Mouse (Mus musculus) erythroid progenitor cell, adult 5-6 weeks (primary cell): ENCODE data around the gene 1700030J22Rik. TPM values are rescaled to one million over a fixed set of nuclear protein-coding genes. Genes with fewer than 3 reads are reported as not detected.

Experiments used
- ATAC-seq: replicated peaks from 2 replicates; pipeline ENCODE4 v1.8.0; 2016; ENCODE audit warnings: moderate number of reproducible peaks, mild to moderate bottlenecking, moderate TSS enrichment, inconsistent platforms; ENCODE audit not compliant: poor library complexity, low FRiP score, severe bottlenecking
- total RNA-seq, 2 experiments: library from RNA; stranded (forward) in 1 of 2; stranded (reverse) in 1 of 2; fragments of 150-400 nt in 1 of 2; fragments of 186-747, 209-891 nt in 1 of 2; gene quantifications; 2 replicates each; pipeline versions ENCODE4 v1.2.3 to v1.2.4; 2015 to 2017; ENCODE audit warnings: low replicate concordance in 2 of 2

Gene 1700030J22Rik
- total RNA-seq, 2 experiments from 2014 or later, result not detected

DNA sequence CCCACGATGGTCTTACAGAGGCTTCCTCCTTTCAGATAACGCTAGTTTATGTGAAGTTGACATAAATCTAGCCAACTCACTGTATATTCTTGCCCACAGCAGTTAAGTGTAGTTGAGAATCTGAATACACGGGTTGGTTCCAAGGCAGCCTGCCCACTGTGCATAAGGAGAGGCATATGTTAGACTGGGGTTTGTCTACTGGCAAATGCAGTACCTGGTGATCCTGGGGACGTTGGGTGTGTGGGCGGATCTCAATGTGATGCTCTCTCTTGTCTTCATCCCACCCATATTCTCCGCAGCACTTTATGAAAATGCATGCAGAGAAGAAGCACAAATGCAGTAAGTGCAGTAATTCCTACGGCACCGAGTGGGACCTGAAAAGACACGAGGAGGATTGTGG, 24.3 kb downstream of the 1700030J22Rik start:
- no peak for ATAC-seq

- ATAC-seq, result no peak
Measured at GRCm38 (mm10) chr8:116952428-116952827, 26.3 kb downstream of the 1700030J22Rik start.

DNA sequence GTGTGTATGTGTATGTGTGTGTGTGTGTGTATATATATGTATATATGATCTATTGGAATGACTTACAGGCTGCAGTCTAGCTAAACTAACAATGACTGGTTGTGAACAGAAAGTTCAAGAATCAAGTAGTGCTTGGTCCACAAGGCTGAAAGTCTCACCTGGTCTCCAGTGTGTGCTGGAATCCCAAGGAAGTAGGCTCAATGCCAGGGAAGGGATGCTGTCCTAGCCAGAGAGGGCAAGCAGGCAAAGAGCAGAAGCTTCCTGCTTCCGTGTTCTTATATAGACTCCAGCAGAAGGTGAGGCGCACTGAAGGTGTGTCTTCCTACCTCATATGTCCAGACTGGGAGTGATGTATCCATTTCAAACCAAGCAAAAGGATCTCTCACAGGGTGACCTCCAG, 27.0 kb downstream of the 1700030J22Rik start:
- ATAC-seq, result no peak

- no peak for ATAC-seq
Measured at GRCm38 (mm10) chr8:116951369-116951768, 27.4 kb downstream of the 1700030J22Rik start.

DNA sequence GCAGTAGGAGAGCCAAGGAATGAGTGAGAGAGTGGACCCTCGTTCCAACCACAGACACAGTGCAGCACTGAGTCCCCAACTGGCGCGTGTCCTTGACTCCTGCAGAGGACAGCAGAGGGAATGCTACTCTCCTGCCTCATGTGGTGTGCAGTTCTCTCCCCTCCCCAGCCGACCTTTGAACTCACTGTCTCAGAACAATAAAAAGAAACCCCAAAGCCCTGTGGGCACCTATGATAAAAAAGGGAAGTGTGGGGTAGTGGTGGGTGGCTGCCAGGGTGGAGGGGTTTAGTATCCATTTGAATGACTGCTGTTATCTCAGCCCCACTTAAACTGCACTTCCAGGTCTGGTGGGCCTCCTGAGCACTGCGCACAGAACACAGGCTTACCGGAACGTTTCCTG, 31.2 kb downstream of the 1700030J22Rik start:
- no peak for ATAC-seq

DNA sequence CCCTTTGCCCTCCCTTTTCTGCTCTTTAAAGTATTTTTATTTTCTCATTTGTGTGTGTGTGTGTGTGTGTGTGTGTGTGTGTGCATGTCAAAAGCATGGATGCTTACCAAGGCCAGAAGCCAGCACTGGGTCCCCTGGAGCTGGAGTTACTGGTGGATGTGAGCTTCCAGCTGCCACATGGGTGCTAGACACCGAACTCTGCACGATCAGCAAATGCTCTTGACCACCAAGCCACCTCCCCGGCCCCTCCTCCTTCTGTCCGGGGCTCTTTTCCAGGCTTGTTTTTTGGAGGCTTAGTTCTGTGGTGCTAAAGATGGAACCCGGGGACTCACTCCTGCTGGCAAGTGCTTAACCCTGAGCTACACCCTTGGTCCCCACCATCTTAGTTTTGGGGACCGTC, 31.9 kb downstream of the 1700030J22Rik start:
- ATAC-seq, result no peak

- ATAC-seq, result no peak
Measured at GRCm38 (mm10) chr8:116946268-116946838, 32.4 kb downstream of the 1700030J22Rik start.

DNA sequence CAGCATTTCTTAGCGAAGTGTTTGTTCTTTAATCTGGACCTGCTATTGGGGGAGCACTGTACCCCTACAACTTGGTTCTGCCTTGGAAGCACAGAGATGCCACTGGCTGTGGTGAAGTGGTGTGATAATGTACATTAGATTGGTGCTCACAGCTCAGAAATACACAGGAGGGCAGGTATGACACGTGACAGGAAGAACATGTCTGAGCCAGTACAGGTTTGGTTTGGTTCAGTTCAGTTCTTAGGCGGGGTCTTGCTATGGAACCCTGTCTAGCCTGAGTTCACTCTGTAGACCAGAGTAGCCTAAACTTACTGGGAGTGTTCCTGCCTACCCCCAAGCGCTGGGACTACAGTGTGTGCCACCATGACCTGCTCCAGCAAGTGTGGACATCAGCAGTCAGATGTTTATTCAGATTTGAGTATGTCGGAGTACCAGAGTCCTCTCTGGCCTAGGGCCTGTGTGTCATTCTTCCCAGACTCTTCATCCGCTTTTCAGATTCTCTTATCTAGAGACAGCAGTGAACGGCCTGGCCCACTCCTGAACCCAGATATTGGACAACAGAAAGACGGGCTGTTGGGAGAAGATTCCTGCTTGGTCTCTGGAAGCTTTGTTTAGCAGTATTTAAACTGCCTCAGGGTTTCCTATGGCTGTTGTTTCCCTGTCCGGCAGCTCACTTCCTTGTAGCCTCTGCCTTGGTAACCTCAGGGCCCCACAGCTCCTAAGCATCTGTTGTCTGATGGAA, 33.4 kb downstream of the 1700030J22Rik start:
- no peak for ATAC-seq

GRCm38 (mm10) chr8:116944385-116944696, 34.4 kb downstream of the 1700030J22Rik start:
- no peak for ATAC-seq

GRCm38 (mm10) chr8:116943555-116944384, 35.0 kb downstream of the 1700030J22Rik start:
- ATAC-seq, result no peak

GRCm38 (mm10) chr8:116943161-116943554, 35.6 kb downstream of the 1700030J22Rik start, which contains the start of gene Atmin:
Atmin (plus strand) TSS chr8:116943393.
- peak; percentile 86 for ATAC-seq

- no peak for ATAC-seq
Measured at GRCm38 (mm10) chr8:116942284-116943058, 36.3 kb downstream of the 1700030J22Rik start.

- no peak for ATAC-seq
Measured at GRCm38 (mm10) chr8:116935506-116935905, 43.3 kb downstream of the 1700030J22Rik start.

- ATAC-seq, result no peak
Measured at GRCm38 (mm10) chr8:116934976-116935375, 43.8 kb downstream of the 1700030J22Rik start.

DNA sequence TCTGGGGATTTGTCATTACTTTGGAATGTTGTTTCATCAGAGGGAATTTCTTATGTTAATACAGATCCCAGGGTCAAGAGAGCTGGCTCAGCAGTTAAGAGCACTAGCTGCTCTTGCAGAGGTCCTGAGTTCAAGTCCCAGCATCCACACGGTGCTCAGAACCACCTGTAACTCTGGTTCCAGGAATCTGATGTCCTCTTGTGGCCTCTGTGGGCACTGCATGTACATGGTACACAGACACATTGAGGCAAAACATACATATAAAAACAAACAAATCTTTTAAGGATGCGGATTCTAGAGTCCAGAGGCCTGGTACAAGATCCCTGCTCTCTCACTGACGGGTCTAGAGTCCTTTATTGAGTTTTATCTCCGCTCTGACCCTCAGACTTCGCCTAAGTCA, 50.2 kb downstream of the 1700030J22Rik start:
- no peak for ATAC-seq

- ATAC-seq, result peak; percentile 81
Measured at GRCm38 (mm10) chr8:116927880-116928279, 50.9 kb downstream of the 1700030J22Rik start.

DNA sequence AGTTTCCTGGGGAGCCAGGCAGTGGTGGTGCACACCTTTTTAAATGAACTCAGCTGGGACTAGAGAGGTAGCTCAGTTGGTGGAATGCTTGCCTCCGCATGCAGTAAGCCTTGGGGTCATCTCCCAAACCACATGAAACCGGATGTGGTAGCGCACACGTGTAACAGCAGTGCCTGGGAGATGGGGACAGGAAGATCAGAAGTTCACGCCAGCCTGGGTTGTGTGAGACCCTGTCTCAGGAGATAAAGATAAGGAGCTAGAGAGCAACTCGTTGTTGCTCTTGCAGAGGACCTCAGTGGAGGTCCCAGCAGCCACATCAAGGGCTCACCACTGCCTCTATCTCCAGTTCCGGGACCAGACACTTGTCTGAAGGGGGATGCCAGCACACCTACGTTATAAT, 55.2 kb downstream of the 1700030J22Rik start:
- ATAC-seq, result no peak

DNA sequence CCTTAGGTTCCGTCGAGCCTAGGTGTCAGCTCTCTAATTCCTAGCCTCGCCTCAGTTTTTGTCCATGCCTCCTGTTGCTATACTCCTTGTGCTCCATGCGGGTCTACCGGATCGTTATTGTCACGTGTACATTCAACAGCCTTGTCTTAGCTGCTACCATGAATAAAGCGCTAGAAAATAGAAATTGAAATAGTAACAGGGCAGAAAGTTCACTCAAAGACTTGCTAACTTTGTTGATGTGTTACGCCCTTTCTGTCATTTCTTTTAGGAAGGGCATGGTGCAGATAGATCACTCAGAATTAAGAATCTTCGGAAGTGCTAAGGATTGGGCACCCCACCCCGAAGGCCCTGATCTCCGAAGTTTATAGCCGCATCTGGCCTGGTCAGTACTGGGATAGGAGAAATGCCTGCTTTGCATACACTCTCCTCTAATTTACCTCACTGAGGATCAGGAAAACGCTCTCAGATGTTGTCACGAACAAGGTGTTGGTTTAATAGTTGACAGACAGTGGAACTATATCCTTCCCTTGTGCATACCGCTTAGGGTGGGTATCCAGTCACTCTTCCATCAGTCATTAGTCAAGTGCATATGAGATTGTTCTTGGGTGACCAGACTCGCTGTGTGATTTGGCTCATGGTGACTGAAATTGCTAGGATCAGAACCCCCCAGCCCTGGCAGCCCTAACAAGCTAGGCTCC, 56.5 kb downstream of the 1700030J22Rik start:
- ATAC-seq, result no peak

- peak; percentile 92 for ATAC-seq
Measured at GRCm38 (mm10) chr8:116921337-116922059, 57.3 kb downstream of the 1700030J22Rik start, which contains the start of the genes Cmc2 and Cenpn. Cmc2 (minus strand) TSS chr8:116921455. Cenpn (plus strand) TSS chr8:116921730.
